Mouse (Mus musculus): ENCODE measurements around the gene Ppp1r3g.
"Not testable (repeated sequence)": the region's sequence is repeated elsewhere in the genome, so short reads cannot be mapped to it uniquely, and the experiment has no call there.

Gene Ppp1r3g

GRCm38 (mm10) chr13:35958539-35958938, at the start of gene Ppp1r3g:
Gene Ppp1r3g (plus strand): TSS chr13:35958839.
- DNase-seq (ENCODE audit: low spot score in 2 of 2) = no peak

- DNase-seq (ENCODE audit: low spot score in 2 of 2) = no peak
These were observed 47.2 kb upstream of the Ppp1r3g start for GRCm38 (mm10) chr13:35911476-35911875.

- DNase-seq (ENCODE audit: low spot score in 2 of 2) = peak; percentile 54 to 65
These were observed 20.6 kb upstream of the Ppp1r3g start for GRCm38 (mm10) chr13:35937991-35938390.

- DNase-seq (ENCODE audit: low spot score in 2 of 2) = no peak
These were observed 18.6 kb upstream of the Ppp1r3g start for GRCm38 (mm10) chr13:35939871-35940665.

GRCm38 (mm10) chr13:35940934-35941333, 17.7 kb upstream of the Ppp1r3g start:
- no peak for DNase-seq (ENCODE audit: low spot score in 2 of 2)

GRCm38 (mm10) chr13:35946659-35947353, 11.8 kb upstream of the Ppp1r3g start:
- no peak for DNase-seq (ENCODE audit: low spot score in 2 of 2)

- peak; percentile 83 to 90 for DNase-seq (ENCODE audit: low spot score in 2 of 2)
These were observed 11.2 kb upstream of the Ppp1r3g start for GRCm38 (mm10) chr13:35947354-35948000.

- no peak for DNase-seq (ENCODE audit: low spot score in 2 of 2)
These were observed 8.7 kb upstream of the Ppp1r3g start for GRCm38 (mm10) chr13:35949814-35950455.

GRCm38 (mm10) chr13:35959391-35960067, 890 bp downstream of the Ppp1r3g start:
- DNase-seq (ENCODE audit: low spot score in 2 of 2) = no peak

- DNase-seq (ENCODE audit: low spot score in 2 of 2) = no peak
These were observed 4.9 kb downstream of the Ppp1r3g start for GRCm38 (mm10) chr13:35963583-35963982.

GRCm38 (mm10) chr13:35967690-35968089, 9.1 kb downstream of the Ppp1r3g start:
- DNase-seq (ENCODE audit: low spot score in 2 of 2) = no peak

GRCm38 (mm10) chr13:35968131-35968718, 9.6 kb downstream of the Ppp1r3g start:
- peak in 1 of 2 experiments; percentile 36 for DNase-seq (ENCODE audit: low spot score in 2 of 2)

GRCm38 (mm10) chr13:35968719-35969430, 10.2 kb downstream of the Ppp1r3g start:
- DNase-seq (ENCODE audit: low spot score in 2 of 2) = peak; percentile 34 to 48

- no peak for DNase-seq (ENCODE audit: low spot score in 2 of 2)
These were observed 10.7 kb downstream of the Ppp1r3g start for GRCm38 (mm10) chr13:35969431-35969721.

GRCm38 (mm10) chr13:35969829-35970228, 11.2 kb downstream of the Ppp1r3g start:
- DNase-seq (ENCODE audit: low spot score in 2 of 2) = no peak

- no peak for DNase-seq (ENCODE audit: low spot score in 2 of 2)
These were observed 18.3 kb downstream of the Ppp1r3g start for GRCm38 (mm10) chr13:35976912-35977311.

GRCm38 (mm10) chr13:35980471-35980870, 21.8 kb downstream of the Ppp1r3g start:
- peak; percentile 47 to 56 for DNase-seq (ENCODE audit: low spot score in 2 of 2)

- no peak for DNase-seq (ENCODE audit: low spot score in 2 of 2)
These were observed 24.3 kb downstream of the Ppp1r3g start for GRCm38 (mm10) chr13:35982985-35983384.

GRCm38 (mm10) chr13:35989329-35989728, 30.7 kb downstream of the Ppp1r3g start:
- peak; percentile 31 to 40 for DNase-seq (ENCODE audit: low spot score in 2 of 2)

GRCm38 (mm10) chr13:35991185-35991584, 32.5 kb downstream of the Ppp1r3g start:
- not testable (repeated sequence) for DNase-seq (ENCODE audit: low spot score in 2 of 2)

- DNase-seq (ENCODE audit: low spot score in 2 of 2) = peak; percentile 65 to 74
These were observed 35.4 kb downstream of the Ppp1r3g start for GRCm38 (mm10) chr13:35994067-35994466.
